Mouse (Mus musculus): ENCODE data around the gene Gm12845. TPM values are rescaled to one million over a fixed set of nuclear protein-coding genes. Genes with fewer than 3 reads are reported as not detected.
"Not testable (repeated sequence)": the region's sequence is repeated elsewhere in the genome, so short reads cannot be mapped to it uniquely, and the experiment has no call there.

Gm12845 gene
- polyA plus RNA-seq, 1 experiment from 2014 or later = not detected

- ATAC-seq (replicated peaks; ENCODE audit: low FRiP score) = no peak
Observed at GRCm38 (mm10) chr4:117708780-117709550, 15.2 kb upstream of the Gm12845 start.

DNA sequence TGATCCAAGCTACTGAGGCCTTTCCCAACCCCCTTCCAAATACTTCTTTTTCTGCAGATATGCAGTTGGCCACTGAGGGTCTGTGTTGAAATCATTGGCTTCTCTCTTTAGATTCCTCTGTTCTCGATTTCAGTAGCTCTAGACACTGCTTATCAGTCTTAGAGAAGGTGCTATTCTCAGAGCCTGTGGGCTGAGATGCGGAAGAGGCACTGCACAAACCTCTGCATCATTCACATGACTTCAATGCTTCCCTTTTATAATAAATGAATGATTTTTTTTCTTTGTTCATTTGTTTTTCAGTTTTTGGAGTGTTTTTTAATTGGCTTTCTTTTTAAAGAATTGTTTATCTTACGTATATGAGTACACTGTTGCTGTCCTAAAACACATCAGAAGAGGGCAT is 11.9 kb upstream of the Gm12845 start:
- H3K4me2 ChIP-seq = no peak overlapping the region
- no peak overlapping the region for H3K27ac ChIP-seq (ENCODE audit: low read depth, low read length)
- H3K4me1 ChIP-seq (replicated peaks; ENCODE audit: control insufficient read depth, insufficient read depth, low read length) = no peaks in the 10 kb centered on the region
- H3K27me3 ChIP-seq (replicated peaks; ENCODE audit: control insufficient read depth, insufficient read depth, low read length) = no peaks in the 10 kb centered on the region
- no peak overlapping the region for H3K4me3 ChIP-seq (ENCODE audit: low read depth, low read length)
- H3K9ac ChIP-seq (ENCODE audit: low read depth, low read length) = no peak overlapping the region
- 71% methylated on average over 3 of the region's 3 CpGs for WGBS
- H3K36me3 ChIP-seq (ENCODE audit: control insufficient read depth, insufficient read depth, low read length) = no peaks in the 10 kb centered on the region
- ATAC-seq (replicated peaks; ENCODE audit: low FRiP score) (no peak), DNase-seq (ENCODE audit: low spot score) (no peak)
- no peaks in the 10 kb centered on the region for H3K9me3 ChIP-seq (ENCODE audit: control insufficient read depth, low read length)

More at GRCm38 (mm10) chr4:117708780-117709550, 15.2 kb upstream of the Gm12845 start:
- no peak overlapping the region for H3K4me2 ChIP-seq
- no peak overlapping the region for H3K9ac ChIP-seq (ENCODE audit: low read depth, low read length)
- H3K36me3 ChIP-seq (ENCODE audit: control insufficient read depth, insufficient read depth, low read length) = no peaks in the 10 kb centered on the region
- H3K27me3 ChIP-seq (replicated peaks; ENCODE audit: control insufficient read depth, insufficient read depth, low read length) = no peaks in the 10 kb centered on the region
- 52% methylated on average over 3 of the region's 3 CpGs for WGBS
- no peaks in the 10 kb centered on the region for H3K4me1 ChIP-seq (replicated peaks; ENCODE audit: control insufficient read depth, insufficient read depth, low read length)
- no peak overlapping the region for H3K27ac ChIP-seq (ENCODE audit: low read depth, low read length)
- DNase-seq (ENCODE audit: low spot score) = no peak
- H3K4me3 ChIP-seq (ENCODE audit: low read depth, low read length) = no peak overlapping the region
- H3K9me3 ChIP-seq (ENCODE audit: control insufficient read depth, low read length) = no peaks in the 10 kb centered on the region

- ATAC-seq (replicated peaks; ENCODE audit: low FRiP score) = no peak
- no peak for DNase-seq (ENCODE audit: low spot score)
- Histone ChIP-seq H3K27me3 (replicated peaks; ENCODE audit: control insufficient read depth, insufficient read depth, low read length) (no peaks in the 10 kb centered on the region), H3K27ac (ENCODE audit: low read depth, low read length) (no peak overlapping the region), H3K4me2 (no peak overlapping the region), H3K4me3 (ENCODE audit: low read depth, low read length) (no peak overlapping the region), H3K9me3 (ENCODE audit: control insufficient read depth, low read length) (no peaks in the 10 kb centered on the region), H3K36me3 (ENCODE audit: control insufficient read depth, insufficient read depth, low read length) (no peaks in the 10 kb centered on the region), H3K4me1 (replicated peaks; ENCODE audit: control insufficient read depth, insufficient read depth, low read length) (no peaks in the 10 kb centered on the region), H3K9ac (ENCODE audit: low read depth, low read length) (no peak overlapping the region)
- 56% methylated on average over 6 of the region's 6 CpGs for WGBS
Observed at GRCm38 (mm10) chr4:117713303-117714098, 10.7 kb upstream of the Gm12845 start.

GRCm38 (mm10) chr4:117731926-117732325 is 7.7 kb downstream of the Gm12845 start:
- no peak overlapping the region for H3K27ac ChIP-seq (ENCODE audit: low read depth, low read length)
- no peak overlapping the region for H3K4me2 ChIP-seq
- DNase-seq (ENCODE audit: low spot score) (no peak), ATAC-seq (replicated peaks; ENCODE audit: low FRiP score) (no peak)
- H3K9me3 ChIP-seq (ENCODE audit: control insufficient read depth, low read length) = no peaks in the 10 kb centered on the region
- H3K4me1 ChIP-seq (replicated peaks; ENCODE audit: control insufficient read depth, insufficient read depth, low read length) = no peaks in the 10 kb centered on the region
- no peaks in the 10 kb centered on the region for H3K27me3 ChIP-seq (replicated peaks; ENCODE audit: control insufficient read depth, insufficient read depth, low read length)
- no peak overlapping the region for H3K4me3 ChIP-seq (ENCODE audit: low read depth, low read length)
- H3K36me3 ChIP-seq (ENCODE audit: control insufficient read depth, insufficient read depth, low read length) = no peaks in the 10 kb centered on the region
- no peak overlapping the region for H3K9ac ChIP-seq (ENCODE audit: low read depth, low read length)
- 82% methylated on average over 3 of the region's 3 CpGs for WGBS

DNA sequence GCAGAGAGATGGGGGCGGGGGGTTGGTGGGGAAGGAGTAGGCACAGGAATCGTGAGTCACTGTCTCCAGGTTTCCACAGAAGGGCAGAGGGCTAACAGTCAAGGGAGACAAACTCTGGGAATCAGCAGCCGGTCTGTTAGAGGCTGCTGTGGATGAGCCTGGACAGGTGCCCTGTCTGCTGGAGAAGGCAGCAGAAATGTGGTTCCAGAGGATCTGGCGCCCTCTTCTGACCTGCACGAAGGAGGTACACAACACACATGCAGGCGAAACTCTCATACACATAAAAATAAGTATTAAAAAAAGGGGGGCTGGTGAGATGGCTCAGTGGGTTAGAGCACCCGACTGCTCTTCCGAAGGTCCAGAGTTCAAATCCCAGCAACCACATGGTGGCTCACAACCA is 13.3 kb downstream of the Gm12845 start:
- Histone ChIP-seq H3K4me2 (no peak overlapping the region), H3K4me3 (ENCODE audit: low read depth, low read length) (no peak overlapping the region), H3K4me1 (replicated peaks; ENCODE audit: control insufficient read depth, insufficient read depth, low read length) (no peaks in the 10 kb centered on the region), H3K36me3 (ENCODE audit: control insufficient read depth, insufficient read depth, low read length) (no peaks in the 10 kb centered on the region), H3K9me3 (ENCODE audit: control insufficient read depth, low read length) (no peaks in the 10 kb centered on the region), H3K27me3 (replicated peaks; ENCODE audit: control insufficient read depth, insufficient read depth, low read length) (no peaks in the 10 kb centered on the region), H3K9ac (ENCODE audit: low read depth, low read length) (no peak overlapping the region), H3K27ac (ENCODE audit: low read depth, low read length) (no peak overlapping the region)
- 45% methylated on average over 8 of the region's 8 CpGs for WGBS
- ATAC-seq (replicated peaks; ENCODE audit: low FRiP score) (no peak), DNase-seq (ENCODE audit: low spot score) (no peak)

- not testable (repeated sequence) for H3K9me3 ChIP-seq (ENCODE audit: control insufficient read depth, low read length); H3K4me2 ChIP-seq; H3K9ac ChIP-seq (ENCODE audit: low read depth, low read length); H3K36me3 ChIP-seq (ENCODE audit: control insufficient read depth, insufficient read depth, low read length); H3K27ac ChIP-seq (ENCODE audit: low read depth, low read length); H3K27me3 ChIP-seq (replicated peaks; ENCODE audit: control insufficient read depth, insufficient read depth, low read length); ATAC-seq (replicated peaks; ENCODE audit: low FRiP score); H3K4me3 ChIP-seq (ENCODE audit: low read depth, low read length); DNase-seq (ENCODE audit: low spot score); H3K4me1 ChIP-seq (replicated peaks; ENCODE audit: control insufficient read depth, insufficient read depth, low read length)
- 65% methylated on average over 5 of the region's 5 CpGs for WGBS
Observed at GRCm38 (mm10) chr4:117752469-117752868, 28.3 kb downstream of the Gm12845 start.

- Histone ChIP-seq H3K36me3 (ENCODE audit: control insufficient read depth, insufficient read depth, low read length) (no peaks in the 10 kb centered on the region), H3K4me3 (ENCODE audit: low read depth, low read length) (no peak overlapping the region), H3K4me1 (replicated peaks; ENCODE audit: control insufficient read depth, insufficient read depth, low read length) (no peaks in the 10 kb centered on the region), H3K4me2 (no peak overlapping the region), H3K9me3 (ENCODE audit: control insufficient read depth, low read length) (no peaks in the 10 kb centered on the region), H3K9ac (ENCODE audit: low read depth, low read length) (no peak overlapping the region), H3K27ac (ENCODE audit: low read depth, low read length) (no peak overlapping the region), H3K27me3 (replicated peaks; ENCODE audit: control insufficient read depth, insufficient read depth, low read length) (no peaks in the 10 kb centered on the region)
- WGBS = 86% methylated on average over 5 of the region's 5 CpGs
- no peak for ATAC-seq (replicated peaks; ENCODE audit: low FRiP score)
- DNase-seq (ENCODE audit: low spot score) = no peak
Observed at GRCm38 (mm10) chr4:117760151-117760550, 35.9 kb downstream of the Gm12845 start.

- no peaks in the 10 kb centered on the region for H3K36me3 ChIP-seq (ENCODE audit: control insufficient read depth, insufficient read depth, low read length)
- no peaks in the 10 kb centered on the region for H3K27me3 ChIP-seq (replicated peaks; ENCODE audit: control insufficient read depth, insufficient read depth, low read length)
- ATAC-seq (replicated peaks; ENCODE audit: low FRiP score) (no peak), DNase-seq (ENCODE audit: low spot score) (no peak)
- H3K4me2 ChIP-seq = no peak within 1 kb of the TSS
- H3K27ac ChIP-seq (ENCODE audit: low read depth, low read length) = no peak within 1 kb of the TSS
- H3K4me1 ChIP-seq (replicated peaks; ENCODE audit: control insufficient read depth, insufficient read depth, low read length) = no peaks in the 10 kb centered on the region
- H3K9me3 ChIP-seq (ENCODE audit: control insufficient read depth, low read length) = no peaks in the 10 kb centered on the region
- H3K4me3 ChIP-seq (ENCODE audit: low read depth, low read length) = no peak within 1 kb of the TSS
- no peak within 1 kb of the TSS for H3K9ac ChIP-seq (ENCODE audit: low read depth, low read length)
- 75% methylated on average over 12 of the region's 12 CpGs for WGBS
Observed at GRCm38 (mm10) chr4:117765416-117765815, 41.2 kb downstream of the Gm12845 start, which contains the start of gene Klf17. Klf17 (minus strand) TSS chr4:117765648.
